Comparison of ENCODE assay signal across 8 mouse cellular contexts in the genomic region with DNA sequence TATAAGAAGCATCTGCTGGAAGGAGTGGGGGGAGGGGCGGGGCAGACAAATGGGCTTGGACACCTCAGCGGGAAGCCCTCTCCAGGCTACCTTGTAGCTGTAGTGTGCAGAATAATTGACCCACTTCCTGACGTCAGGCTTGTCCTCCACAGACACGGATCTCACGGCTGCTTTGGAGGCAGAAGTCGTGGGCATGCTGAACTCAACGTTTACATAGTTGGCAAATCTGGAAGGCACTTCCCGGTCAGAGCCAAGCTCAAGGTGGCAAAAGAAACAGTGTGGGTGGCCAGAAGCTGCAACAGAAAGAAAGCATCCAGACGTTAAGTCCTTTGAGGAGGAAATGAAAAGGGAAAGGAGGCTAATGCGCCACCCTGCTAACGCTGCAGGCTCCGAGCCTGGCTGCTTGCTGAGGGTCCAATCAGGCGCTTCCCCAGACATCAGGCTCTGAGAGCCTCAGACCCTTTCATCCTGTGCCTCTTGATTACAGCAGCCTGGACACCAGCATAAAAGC. TPM values are rescaled to one million over a fixed set of nuclear protein-coding genes. Genes with fewer than 3 reads are reported as not detected.
DNase-seq lines count a peak whose midpoint lies in the region; ATAC-seq and TF ChIP-seq lines count a peak whose summit lies in the region.

No protein-coding gene starts in this region.

- no peaks in the 10 kb centered on the region for H3K9me3 ChIP-seq in lung, embryonic 14.5 days (ENCODE audit: low read depth, low read length)

- peak; percentile 58; the same call in 1 of the 2 replicates for ATAC-seq in lung, embryonic 14.5 days (ENCODE audit: insufficient read depth)
- 0 out of 4 replicates have a peak, but pooled peaks have one; percentile 4 to 42 for ATAC-seq in hematopoietic stem cell, adult 5-6 weeks (replicated peaks in 1 of 2; ENCODE audit: insufficient read depth in 1 of 2, low FRiP score in 2 of 2, low TSS enrichment in 1 of 2, low read depth in 1 of 2, poor library complexity in 2 of 2, severe bottlenecking in 2 of 2)
- 0 out of 2 replicates have a peak, but pooled peaks have one; percentile 24 for ATAC-seq in monocyte, adult 5-6 weeks (replicated peaks; ENCODE audit: insufficient number of reproducible peaks, low FRiP score, low TSS enrichment, poor library complexity, severe bottlenecking)

- intact Hi-C loops in left cerebral cortex, postnatal 25 days (cut with DNase I), result loop anchor here (2.0 to 5.0 kb wide), 3 partner anchors 71 to 157 kb away; a partner anchor contains a TSS

- peak; percentile 60 for DNase-seq in lung, embryonic 14.5 days
- DNase-seq in lung, adult 2 months, result no peak
- DNase-seq in embryo, embryonic 9.5 days (ENCODE audit: extremely low spot score), result peak; percentile 41
- DNase-seq in left cerebral cortex, postnatal 25 days (ENCODE audit: low spot score in 2 of 2), result peak; percentile 20 to 80
- no peak for DNase-seq in urinary bladder, adult 18-20 months (ENCODE audit: low spot score in 2 of 2)
- no peak for DNase-seq in T-cell, adult 2 months (ENCODE audit: low spot score)

- H3K4me1 ChIP-seq in lung, embryonic 14.5 days (ENCODE audit: insufficient read depth), result no peaks in the 10 kb centered on the region
- 0 out of 2 replicates have a peak, but pooled peaks cover 3% of the 10 kb centered on the region for H3K4me1 ChIP-seq in lung, adult 2 months (ENCODE audit: control insufficient read depth, insufficient read depth, low read length)

- TF ChIP-seq CTCF in lung, embryonic 14.5 days (IDR thresholded peaks at IDR 0.05; ENCODE audit: low read depth), result no peak
- TF ChIP-seq CTCF in lung, adult 2 months (IDR thresholded peaks at IDR 0.05; ENCODE audit: insufficient read depth, low read length), result no peak

- no peak for TF ChIP-seq POLR2A in lung, adult 2 months (IDR thresholded peaks at IDR 0.05; ENCODE audit: borderline replicate concordance, extremely low read depth, low read depth, low read length)

- peak overlapping the region; percentile 16; the same call in 1 of the 2 replicates for H3K9ac ChIP-seq in lung, embryonic 14.5 days

- H3K27ac ChIP-seq in lung, embryonic 14.5 days (ENCODE audit: low read depth), result no peak overlapping the region; the same call in 1 of the 2 replicates

- WGBS in lung, embryonic 14.5 days, result 22% methylated on average over 13 of the region's 13 CpGs
- 26% methylated on average over 13 of the region's 13 CpGs for WGBS in lung, adult 2 months

- H3K4me2 ChIP-seq in lung, embryonic 14.5 days, result peak overlapping the region; percentile 55

- no peaks in the 10 kb centered on the region for H3K27me3 ChIP-seq in lung, embryonic 14.5 days (ENCODE audit: insufficient read depth, low read length)

- 0 out of 2 replicates have a peak, but pooled peaks cover 4% of the 10 kb centered on the region for H3K36me3 ChIP-seq in lung, embryonic 14.5 days (ENCODE audit: insufficient read depth)

- peak overlapping the region; percentile 1 for H3K4me3 ChIP-seq in lung, embryonic 14.5 days (ENCODE audit: low read depth, low read length)
- no peak overlapping the region for H3K4me3 ChIP-seq in lung, adult 2 months (replicated peaks; ENCODE audit: extremely low read depth, low read depth, low read length)

RNA-seq across cellular contexts. Expression of a gene that starts 51.4 kb away (rescaled TPM):
- 36.1 and 38.2 TPM in 2 replicates for polyA plus RNA-seq in lung, embryonic 14.5 days (2014; fragmentation: Nextera tagmentation; extraction: Ambion mirVana)
- 11.8 and 13.7 TPM in 2 replicates for polyA plus RNA-seq in lung, adult 2 months (2012; rRNA removed)
- total RNA-seq in hematopoietic stem cell, adult 5-6 weeks (2017), result 37.3 and 38.3 TPM in 2 replicates
- 10 to 100 TPM; 51.5 to 51.8 TPM for total RNA-seq in left cerebral cortex, postnatal 25 days (2021)
- total RNA-seq in monocyte, adult 5-6 weeks (2017), result 31.8 to 40.7 TPM (median 36.9 TPM) in 3 replicates

Comparison
In these comparisons a context has a peak if more than half of its experiments do, and no peak if none do; other contexts are left out.
1. DNase-seq: peak in lung, embryonic 14.5 days (single experiment), embryo, embryonic 9.5 days (single experiment) and left cerebral cortex, postnatal 25 days (2 of 2); none in lung, adult 2 months (single experiment), urinary bladder, adult 18-20 months (0 of 2) and T-cell, adult 2 months (single experiment).
2. Peak in every context shown above with its lines, with median percentiles within 50 percentile points of each other: ATAC-seq.